28 mouse cellular contexts compared by ENCODE assay signal in the genomic region with DNA sequence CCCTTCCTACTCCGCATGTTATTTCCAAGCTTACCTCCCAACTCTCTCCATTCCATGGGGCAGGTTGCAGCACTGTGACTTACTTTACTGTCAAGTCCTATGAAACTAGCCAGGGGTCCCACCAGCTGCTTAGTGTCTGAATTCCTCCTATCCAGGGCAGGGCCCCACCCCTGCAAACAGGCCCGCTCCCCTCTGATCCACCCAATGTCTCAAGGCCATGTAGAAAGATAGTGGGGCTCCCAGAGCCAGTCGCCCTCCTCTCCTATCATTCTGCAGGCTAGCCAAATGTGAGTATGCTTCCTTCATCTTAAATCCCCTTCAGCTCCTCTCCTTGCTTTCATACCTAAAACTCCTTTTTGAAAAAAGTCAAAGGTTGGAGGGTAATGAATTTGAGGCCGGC.
"Had no signal": no experiment of that assay in that cellular context is flagged by ENCODE, and none has a peak within 500 bp of the region (broad histone marks: within the 10 kb centered on the region; RNA-seq: fewer than 3 reads in every experiment).

No protein-coding gene starts in this region.

- H3K9ac ChIP-seq: embryonic facial prominence, embryonic 12.5 days; embryonic facial prominence, embryonic 13.5 days; embryonic facial prominence, embryonic 15.5 days; forebrain, embryonic 12.5 days; forebrain, embryonic 13.5 days; forebrain, embryonic 15.5 days; forebrain, postnatal 0 days had no signal

- H3K9me3 ChIP-seq: embryonic facial prominence, embryonic 10.5 days; embryonic facial prominence, embryonic 12.5 days; embryonic facial prominence, embryonic 13.5 days; embryonic facial prominence, embryonic 15.5 days; forebrain, embryonic 10.5 days; forebrain, embryonic 12.5 days; forebrain, embryonic 13.5 days; forebrain, embryonic 15.5 days had no signal

- ATAC-seq: forebrain, embryonic 13.5 days; forebrain, embryonic 14.5 days; forebrain, embryonic 15.5 days; forebrain, embryonic 16.5 days; forebrain, postnatal 0 days had no signal

- H3K4me2 ChIP-seq: embryonic facial prominence, embryonic 12.5 days; embryonic facial prominence, embryonic 13.5 days; embryonic facial prominence, embryonic 15.5 days; forebrain, embryonic 12.5 days; forebrain, embryonic 13.5 days; forebrain, embryonic 15.5 days had no signal

- H3K4me3 ChIP-seq: embryonic facial prominence, embryonic 10.5 days; embryonic facial prominence, embryonic 12.5 days; embryonic facial prominence, embryonic 13.5 days; embryonic facial prominence, embryonic 15.5 days; erythroblast, embryonic 14.5 days; forebrain, embryonic 10.5 days; forebrain, embryonic 12.5 days; forebrain, embryonic 13.5 days; forebrain, embryonic 15.5 days; gastrocnemius, adult 2 months had no signal

- H3K4me1 ChIP-seq: embryonic facial prominence, embryonic 10.5 days; embryonic facial prominence, embryonic 12.5 days; embryonic facial prominence, embryonic 13.5 days; embryonic facial prominence, embryonic 15.5 days; forebrain, embryonic 10.5 days; forebrain, embryonic 12.5 days; forebrain, embryonic 13.5 days; forebrain, embryonic 15.5 days had no signal

- H3K27ac ChIP-seq: embryonic facial prominence, embryonic 10.5 days; embryonic facial prominence, embryonic 12.5 days; embryonic facial prominence, embryonic 13.5 days; embryonic facial prominence, embryonic 15.5 days; forebrain, embryonic 10.5 days; forebrain, embryonic 12.5 days; forebrain, embryonic 13.5 days; forebrain, embryonic 15.5 days; gastrocnemius, adult 2 months had no signal

- H3K27me3 ChIP-seq: embryonic facial prominence, embryonic 12.5 days; embryonic facial prominence, embryonic 13.5 days; embryonic facial prominence, embryonic 15.5 days; forebrain, embryonic 12.5 days; forebrain, embryonic 13.5 days; forebrain, embryonic 15.5 days had no signal

- DNase-seq: cerebellum, adult 2 months; cerebellum, adult 8-10 months; cerebellum, adult 9-10 months; cerebellum, adult 9-11 months; cerebellum, postnatal 10 days; cerebellum, postnatal 14 days; cerebellum, postnatal 25 days; cerebellum, postnatal 36 days; embryo, embryonic 11 days; forebrain, postnatal 0 days; gastrocnemius, adult 2 months; gastrocnemius, postnatal 10 days; gastrocnemius, postnatal 14 days; gastrocnemius, postnatal 25 days; gastrocnemius, postnatal 36 days; heart, adult 11 months; heart, adult 18-20 months had no signal
